Mouse (Mus musculus) embryo, embryonic 11.5 days (tissue): ENCODE measurements at regions not wholly inside any gene's neighbourhood (a gene's known extent, or its start where the extent isn't known, plus 50 kb on each side); places are given as distances from the start of the nearest gene placed in this dataset.
"Not testable (repeated sequence)": the region's sequence is repeated elsewhere in the genome, so short reads cannot be mapped to it uniquely, and the experiment has no call there.

ENCODE experiments used
- DNase-seq: peaks from one replicate; pipeline ENCODE4 v3.0.0-alpha.2; 2012; ENCODE audit warnings: low read depth, low spot score

DNA sequence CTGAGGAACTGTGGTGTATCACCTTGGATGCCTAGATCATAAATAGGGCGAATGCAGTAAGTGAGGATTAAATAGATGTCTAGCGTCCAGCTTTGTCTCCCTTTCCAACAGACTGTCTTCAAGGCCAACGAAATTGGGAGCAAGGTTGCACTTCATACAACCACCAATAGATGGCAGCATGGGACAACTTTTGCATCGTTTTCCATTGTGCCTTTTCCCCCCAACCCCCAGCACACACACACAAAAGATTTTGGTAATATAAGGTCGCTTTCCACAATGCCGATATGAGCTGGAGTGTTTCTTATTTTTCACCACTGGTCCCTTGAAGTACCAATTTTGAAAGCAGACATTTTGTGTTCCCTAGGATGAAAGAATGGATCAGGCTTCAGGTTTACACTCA, 304.7 kb downstream of the BC048507 start:
- peak; percentile 3 for DNase-seq

DNA sequence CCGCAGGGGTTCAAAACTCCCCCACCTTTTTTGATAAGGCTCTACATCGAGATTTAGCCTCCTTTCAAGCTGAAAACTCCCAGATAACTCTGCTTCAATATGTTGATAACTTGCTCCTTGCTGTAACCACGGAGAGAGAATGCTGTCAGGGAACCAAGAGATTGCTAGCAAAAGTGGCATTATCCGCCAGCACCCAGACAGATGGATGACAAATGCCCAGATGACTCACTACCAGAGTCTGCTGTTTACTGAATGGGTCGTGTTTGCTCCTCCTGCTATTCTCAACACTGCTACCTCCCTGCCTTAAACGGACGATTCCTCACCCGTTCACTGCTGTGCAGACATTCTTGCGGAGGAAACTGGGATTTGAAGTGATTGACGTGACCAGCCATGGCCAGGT, 310.3 kb downstream of the BC048507 start:
- not testable (repeated sequence) for DNase-seq
